Mouse (Mus musculus) liver, embryonic 12.5 days (tissue): ENCODE results near the gene Il21r. TPM values are rescaled to one million over a fixed set of nuclear protein-coding genes. Genes with fewer than 3 reads are reported as not detected.

Source experiments
- ATAC-seq: fragments of 200-750 bp; cut with Nextera tagmentation; 2 replicates; pipeline ENCODE4 v1.8.0; 2017; ENCODE audit warnings: moderate number of reproducible peaks, mild to moderate bottlenecking, moderate library complexity
- H3K27ac ChIP-seq: fragments of 300-500 bp; sonication (generic); 2 replicates; pipeline ENCODE4 v1.5.1; 2016; ENCODE audit warnings: mild to moderate bottlenecking
- H3K27me3 ChIP-seq: fragments of 300-500 bp; sonication (generic); replicated peaks from 2 replicates; pipeline ENCODE4 v1.6.1; 2016; ENCODE audit warnings: mild to moderate bottlenecking, moderate library complexity
- H3K36me3 ChIP-seq: fragments of 300-500 bp; sonication (generic); 2 replicates; pipeline ENCODE4 v1.6.1; 2016; ENCODE audit warnings: mild to moderate bottlenecking, moderate library complexity
- H3K4me1 ChIP-seq: fragments of 300-500 bp; sonication (generic); 2 replicates; pipeline ENCODE4 v1.6.1; 2016
- H3K4me2 ChIP-seq: fragments of 300-500 bp; sonication (generic); 2 replicates; pipeline ENCODE4 v1.6.1; 2016; ENCODE audit warnings: mild to moderate bottlenecking, moderate library complexity
- H3K4me3 ChIP-seq: fragments of 300-500 bp; sonication (generic); 2 replicates; pipeline ENCODE4 v1.5.1; 2016; ENCODE audit warnings: mild to moderate bottlenecking, moderate library complexity
- H3K9ac ChIP-seq: fragments of 300-500 bp; sonication (generic); 2 replicates; pipeline ENCODE4 v1.6.1; 2016; ENCODE audit warnings: mild to moderate bottlenecking, moderate library complexity
- H3K9me3 ChIP-seq: fragments of 300-500 bp; sonication (generic); replicated peaks from 2 replicates; pipeline ENCODE4 v1.6.1; 2016; ENCODE audit warnings: mild to moderate bottlenecking, moderate library complexity
- WGBS: fragments of 180-500 bp; shearing (Covaris S2); methylation state at CpG from one replicate; pipeline ENCODE4 v1.1.7; 2016; ENCODE audit not compliant: insufficient replicate concordance; 5-methylcytosine and 5-hydroxymethylcytosine counted together
- polyA plus RNA-seq: library from polyadenylated mRNA; unstranded; fragments of >200 nt; fragmentation: Nextera tagmentation; extraction: Ambion mirVana; gene quantifications from 2 replicates; pipeline ENCODE4 v1.2.1, GENCODE M21; 2016

Gene Il21r
- polyA plus RNA-seq, 1 experiment from 2014 or later = 1.1 TPM

GRCm38 (mm10) chr7:125630989-125631388 lies 27.8 kb downstream of the Il21r start:
- 56% methylated on average over 3 of the region's 3 CpGs for WGBS
- ATAC-seq = no peak
- peaks cover 8% of the 10 kb centered on the region; the same call in 1 of the 2 replicates for H3K4me1 ChIP-seq
- no peak overlapping the region for H3K27ac ChIP-seq
- peak overlapping the region; percentile 0; the same call in 1 of the 2 replicates for H3K4me3 ChIP-seq
- peaks cover 4% of the 10 kb centered on the region; the same call in 1 of the 2 replicates for H3K9me3 ChIP-seq
- H3K9ac ChIP-seq = no peak overlapping the region
- H3K36me3 ChIP-seq = no peaks in the 10 kb centered on the region
- H3K27me3 ChIP-seq = no peaks in the 10 kb centered on the region
- peak overlapping the region; percentile 19 for H3K4me2 ChIP-seq

GRCm38 (mm10) chr7:125637220-125638140 lies 34.3 kb downstream of the Il21r start:
- Histone ChIP-seq H3K27ac (no peak overlapping the region), H3K27me3 (0 out of 2 replicates have a peak, but pooled peaks cover 6% of the 10 kb centered on the region), H3K4me1 (peaks cover 10% of the 10 kb centered on the region; the same call in 1 of the 2 replicates), H3K4me3 (no peak overlapping the region), H3K36me3 (peaks cover 30% of the 10 kb centered on the region), H3K9ac (no peak overlapping the region), H3K4me2 (no peak overlapping the region), H3K9me3 (no peaks in the 10 kb centered on the region)
- ATAC-seq = no peak
- WGBS = 67% methylated on average over 8 of the region's 8 CpGs

- no peak for ATAC-seq
- Histone ChIP-seq H3K4me1 (0 out of 2 replicates have a peak, but pooled peaks cover 9% of the 10 kb centered on the region), H3K9me3 (no peaks in the 10 kb centered on the region), H3K9ac (no peak overlapping the region), H3K27me3 (0 out of 2 replicates have a peak, but pooled peaks cover 6% of the 10 kb centered on the region), H3K4me3 (no peak overlapping the region), H3K4me2 (no peak overlapping the region), H3K36me3 (peaks cover 39% of the 10 kb centered on the region), H3K27ac (no peak overlapping the region)
- WGBS = 59% methylated on average over 6 of the region's 6 CpGs
Observed at GRCm38 (mm10) chr7:125638376-125638775, 35.1 kb downstream of the Il21r start.

GRCm38 (mm10) chr7:125638870-125639386 lies 35.7 kb downstream of the Il21r start:
- H3K4me1 ChIP-seq = 0 out of 2 replicates have a peak, but pooled peaks cover 9% of the 10 kb centered on the region
- 0 out of 2 replicates have a peak, but pooled peaks cover 6% of the 10 kb centered on the region for H3K27me3 ChIP-seq
- peak; percentile 20; the same call in 1 of the 2 replicates for ATAC-seq
- no peak overlapping the region for H3K4me3 ChIP-seq
- H3K9ac ChIP-seq = no peak overlapping the region
- H3K4me2 ChIP-seq = no peak overlapping the region
- no peak overlapping the region for H3K27ac ChIP-seq
- WGBS = 41% methylated on average over 9 of the region's 9 CpGs
- H3K9me3 ChIP-seq = no peaks in the 10 kb centered on the region
- H3K36me3 ChIP-seq = peaks cover 45% of the 10 kb centered on the region

- Histone ChIP-seq H3K4me1 (no peaks in the 10 kb centered on the region), H3K4me2 (no peak overlapping the region), H3K27ac (no peak overlapping the region), H3K36me3 (peaks cover 94% of the 10 kb centered on the region), H3K9ac (no peak overlapping the region), H3K27me3 (no peaks in the 10 kb centered on the region), H3K9me3 (no peaks in the 10 kb centered on the region), H3K4me3 (no peak overlapping the region)
- ATAC-seq = no peak
- WGBS = 73% methylated on average over 6 of the region's 6 CpGs
Observed at GRCm38 (mm10) chr7:125643880-125644279, 40.7 kb downstream of the Il21r start.

- H3K4me3 ChIP-seq = no peak overlapping the region
- H3K9ac ChIP-seq = no peak overlapping the region
- no peak overlapping the region for H3K27ac ChIP-seq
- no peak for ATAC-seq
- no peaks in the 10 kb centered on the region for H3K4me1 ChIP-seq
- H3K9me3 ChIP-seq = no peaks in the 10 kb centered on the region
- 84% methylated on average over 7 of the region's 7 CpGs for WGBS
- peaks cover 100% of the 10 kb centered on the region for H3K36me3 ChIP-seq
- no peak overlapping the region for H3K4me2 ChIP-seq
- H3K27me3 ChIP-seq = no peaks in the 10 kb centered on the region
Observed at GRCm38 (mm10) chr7:125645413-125645812, 42.2 kb downstream of the Il21r start.

- Histone ChIP-seq H3K4me1 (no peaks in the 10 kb centered on the region), H3K27ac (no peak overlapping the region), H3K4me3 (no peak overlapping the region), H3K4me2 (no peak overlapping the region), H3K27me3 (no peaks in the 10 kb centered on the region), H3K9me3 (no peaks in the 10 kb centered on the region), H3K36me3 (peaks cover 100% of the 10 kb centered on the region), H3K9ac (no peak overlapping the region)
- 73% methylated on average over 1 of the region's 1 CpGs for WGBS
- ATAC-seq = no peak
Observed at GRCm38 (mm10) chr7:125649013-125649412, 45.8 kb downstream of the Il21r start.

- Histone ChIP-seq H3K9ac (no peak overlapping the region), H3K4me2 (no peak overlapping the region), H3K9me3 (no peaks in the 10 kb centered on the region), H3K4me1 (no peaks in the 10 kb centered on the region), H3K36me3 (peaks cover 100% of the 10 kb centered on the region), H3K27me3 (no peaks in the 10 kb centered on the region), H3K4me3 (no peak overlapping the region), H3K27ac (no peak overlapping the region)
- ATAC-seq = no peak
- 86% methylated on average over 6 of the region's 6 CpGs for WGBS
Observed at GRCm38 (mm10) chr7:125657511-125657910, 54.3 kb downstream of the Il21r start.

- WGBS = 85% methylated on average over 3 of the region's 3 CpGs
Observed at GRCm38 (mm10) chr7:125663654-125664053, 60.4 kb downstream of the Il21r start.

GRCm38 (mm10) chr7:125670865-125671264 lies 67.6 kb downstream of the Il21r start:
- H3K4me3 ChIP-seq = no peak overlapping the region
- H3K9me3 ChIP-seq = no peaks in the 10 kb centered on the region
- H3K4me2 ChIP-seq = peak overlapping the region; percentile 49
- peaks cover 26% of the 10 kb centered on the region for H3K4me1 ChIP-seq
- H3K9ac ChIP-seq = peak overlapping the region; percentile 15
- peak; percentile 91 for ATAC-seq
- peaks cover 100% of the 10 kb centered on the region for H3K36me3 ChIP-seq
- 52% methylated on average over 6 of the region's 6 CpGs for WGBS
- H3K27ac ChIP-seq = peak overlapping the region; percentile 62
- no peaks in the 10 kb centered on the region for H3K27me3 ChIP-seq

More at GRCm38 (mm10) chr7:125663654-125664053, 60.4 kb downstream of the Il21r start:
- Histone ChIP-seq H3K4me1 (no peaks in the 10 kb centered on the region), H3K36me3 (peaks cover 86% of the 10 kb centered on the region), H3K9ac (no peak overlapping the region), H3K4me3 (no peak overlapping the region), H3K4me2 (no peak overlapping the region), H3K27me3 (no peaks in the 10 kb centered on the region), H3K27ac (no peak overlapping the region), H3K9me3 (no peaks in the 10 kb centered on the region)
- no peak for ATAC-seq

- Histone ChIP-seq H3K9me3 (no peaks in the 10 kb centered on the region), H3K27ac (peak overlapping the region; percentile 62), H3K4me1 (peaks cover 26% of the 10 kb centered on the region), H3K4me3 (no peak overlapping the region), H3K9ac (peak overlapping the region; percentile 15; the same call in 1 of the 2 replicates), H3K27me3 (no peaks in the 10 kb centered on the region), H3K4me2 (peak overlapping the region; percentile 49), H3K36me3 (peaks cover 100% of the 10 kb centered on the region)
- 54% methylated on average over 8 of the region's 8 CpGs for WGBS
- peak; percentile 72 for ATAC-seq
Observed at GRCm38 (mm10) chr7:125671396-125671795, 68.2 kb downstream of the Il21r start.

GRCm38 (mm10) chr7:125674916-125675315 lies 71.7 kb downstream of the Il21r start:
- no peaks in the 10 kb centered on the region for H3K9me3 ChIP-seq
- H3K4me3 ChIP-seq = no peak overlapping the region
- 66% methylated on average over 2 of the region's 2 CpGs for WGBS

More at GRCm38 (mm10) chr7:125674916-125675315, 71.7 kb downstream of the Il21r start:
- H3K27ac ChIP-seq = no peak overlapping the region
- peaks cover 26% of the 10 kb centered on the region for H3K4me1 ChIP-seq
- H3K4me2 ChIP-seq = no peak overlapping the region
- no peak overlapping the region for H3K9ac ChIP-seq
- peaks cover 100% of the 10 kb centered on the region for H3K36me3 ChIP-seq
- ATAC-seq = no peak
- H3K27me3 ChIP-seq = no peaks in the 10 kb centered on the region
